Mouse (Mus musculus) right cerebral cortex, adult 2 months (tissue): ENCODE results near the gene Ppp1r15b.

ENCODE experiments used
- DNase-seq, 2 experiments: peaks; one replicate each; pipeline ENCODE4 v3.0.0; 2021 to 2022; ENCODE audit warnings: low spot score in 2 of 2

Gene Ppp1r15b

DNA sequence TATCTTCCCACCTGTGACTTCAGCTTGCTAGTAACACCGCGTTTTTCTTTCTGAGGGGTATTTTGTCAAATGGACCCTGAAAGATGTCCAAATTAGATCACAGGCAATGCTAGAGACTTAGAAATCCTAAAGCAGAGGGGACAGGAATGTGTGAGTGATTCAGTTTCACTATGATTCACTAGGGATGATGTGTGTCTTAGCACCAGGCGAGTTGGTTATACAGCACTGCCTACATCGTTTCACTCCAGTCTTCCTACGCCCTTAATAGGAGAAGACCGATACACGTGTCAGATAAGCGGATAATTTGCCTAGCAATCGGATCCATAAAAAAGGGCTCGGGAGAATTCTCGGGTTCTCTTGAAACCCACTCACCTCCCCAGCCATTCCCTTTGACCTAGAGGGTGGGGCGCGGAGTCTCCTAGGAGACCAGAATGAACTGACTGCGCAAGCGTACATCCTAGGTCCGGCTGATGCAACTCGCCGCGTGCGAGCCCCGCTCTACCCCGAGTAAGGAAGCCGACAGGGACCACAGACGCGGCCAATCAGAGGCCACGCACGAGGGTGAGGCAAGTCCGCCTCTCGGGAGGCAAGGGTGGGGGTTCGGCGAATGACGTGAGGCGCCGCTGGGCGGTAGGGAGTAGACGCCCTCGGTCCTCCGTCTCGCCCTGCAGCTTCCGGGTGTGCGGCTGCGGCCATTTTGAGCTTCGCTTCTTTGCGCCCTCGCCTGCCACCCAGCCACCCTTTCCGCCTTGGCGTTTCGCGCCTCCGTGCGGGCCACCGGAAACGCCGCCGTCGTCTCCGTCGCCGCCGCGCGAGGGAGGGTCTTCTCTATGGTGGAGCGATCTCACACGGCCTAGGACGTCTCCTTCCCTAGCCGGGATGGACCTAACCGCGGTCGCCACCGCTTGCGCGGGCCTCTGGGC lies at the start of gene Ppp1r15b:
Gene Ppp1r15b, plus strand, starts transcription at position 506 of the 923 bp plus-strand sequence.
- peak; percentile 99 for DNase-seq

- no peak for DNase-seq
Measured at GRCm38 (mm10) chr1:133083003-133083546, 47.9 kb upstream of the Ppp1r15b start.

DNA sequence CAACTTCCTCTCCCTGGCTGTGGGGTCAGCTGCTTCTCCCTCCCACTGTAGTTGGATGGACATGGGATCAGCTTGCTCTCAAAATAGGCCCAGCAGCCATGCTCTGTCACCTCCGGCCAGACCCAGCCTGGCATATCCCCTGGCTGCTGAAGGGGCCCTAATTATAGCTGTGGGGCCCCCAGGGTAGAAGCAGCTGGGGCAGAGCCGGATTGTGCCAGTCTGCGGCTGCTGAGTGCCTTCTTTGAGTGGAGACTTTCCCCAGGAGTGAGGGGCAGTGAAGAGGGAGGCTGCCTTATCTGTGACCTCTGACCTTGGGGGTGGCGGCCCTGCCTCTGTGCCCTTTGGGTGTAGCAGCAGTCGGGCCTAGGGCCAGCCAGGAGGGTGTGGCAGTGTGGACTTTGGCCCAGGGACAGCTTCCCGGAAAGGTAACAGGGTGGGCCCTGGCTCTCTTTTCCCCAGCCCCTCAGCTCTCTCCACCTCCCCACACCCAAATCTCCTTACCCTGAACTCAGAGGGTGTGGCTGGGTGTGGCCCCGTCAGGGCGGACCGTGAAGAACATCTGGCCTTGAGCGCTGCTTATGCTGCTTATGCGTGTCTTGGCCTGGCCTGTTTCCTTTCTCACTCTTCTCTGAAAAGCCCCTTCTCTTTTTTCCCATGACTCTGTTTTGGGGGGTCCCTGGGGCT lies 46.9 kb upstream of the Ppp1r15b start:
- no peak for DNase-seq

- no peak for DNase-seq
Measured at GRCm38 (mm10) chr1:133084708-133085416, 46.1 kb upstream of the Ppp1r15b start.

GRCm38 (mm10) chr1:133085417-133085742 lies 45.6 kb upstream of the Ppp1r15b start:
- no peak for DNase-seq

DNA sequence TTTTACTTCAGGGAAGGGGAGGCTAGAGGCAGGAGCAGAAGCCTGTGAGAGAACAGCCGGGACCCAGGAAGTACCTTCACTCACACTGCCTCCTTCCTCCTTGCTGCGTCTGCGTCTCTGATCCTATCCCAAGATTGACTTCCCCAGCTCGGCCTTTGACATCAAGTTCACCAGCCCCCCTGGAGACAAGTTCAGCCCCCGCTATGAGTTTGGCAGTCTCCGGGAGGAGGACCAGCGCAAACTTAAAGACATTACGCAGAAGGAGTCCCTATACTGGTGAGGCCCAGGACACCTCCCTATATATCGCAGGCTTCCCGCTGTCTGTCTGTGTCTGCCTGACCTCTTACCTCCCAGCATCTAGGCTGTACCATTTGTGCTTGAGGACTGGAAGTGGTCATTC lies 44.1 kb upstream of the Ppp1r15b start:
- no peak for DNase-seq

- peak; percentile 35 to 53 for DNase-seq
Measured at GRCm38 (mm10) chr1:133087206-133087905, 43.6 kb upstream of the Ppp1r15b start.

DNA sequence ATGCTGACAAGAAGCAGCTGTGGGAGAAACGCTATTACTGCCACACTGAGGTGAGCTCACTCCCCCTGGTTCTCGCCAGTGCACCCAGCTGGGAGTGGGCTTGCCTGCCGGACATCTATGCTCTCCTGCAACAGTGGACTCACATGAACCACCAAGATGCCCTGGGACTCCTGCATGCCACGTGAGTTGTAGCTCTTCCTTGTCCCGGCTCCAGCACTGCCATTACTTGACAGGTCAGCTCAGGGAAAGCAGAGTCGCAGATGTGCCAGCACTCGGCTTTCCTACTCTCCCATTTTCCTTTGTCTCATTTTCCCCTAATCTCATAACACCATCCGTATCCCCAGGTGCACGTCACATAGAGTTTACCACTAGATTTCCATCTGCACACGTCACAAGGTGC lies 42.7 kb upstream of the Ppp1r15b start:
- DNase-seq, result no peak

- no peak for DNase-seq
Measured at GRCm38 (mm10) chr1:133089415-133089814, 41.5 kb upstream of the Ppp1r15b start.

- no peak for DNase-seq
Measured at GRCm38 (mm10) chr1:133090641-133091040, 40.3 kb upstream of the Ppp1r15b start.

DNA sequence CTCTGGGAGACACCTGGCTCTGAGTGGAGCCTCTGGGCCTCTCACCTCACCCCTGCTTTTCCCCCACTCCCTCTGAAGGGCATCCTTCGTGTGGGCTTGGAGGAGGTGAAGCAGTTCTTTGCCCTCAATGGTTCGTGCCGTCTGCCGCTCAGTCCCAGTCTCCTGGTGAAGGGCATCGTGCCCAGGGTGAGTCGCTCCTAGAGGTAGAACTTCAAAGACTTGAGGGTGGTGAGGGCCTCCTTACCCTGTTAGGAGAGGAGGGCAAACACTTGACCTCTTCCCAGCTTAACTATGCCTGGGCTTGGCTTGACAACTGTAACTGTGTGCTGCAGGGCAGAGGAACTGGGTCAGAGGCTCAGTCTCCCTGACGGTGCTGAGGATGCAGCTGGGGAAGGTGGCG lies 39.5 kb upstream of the Ppp1r15b start:
- DNase-seq, result no peak

DNA sequence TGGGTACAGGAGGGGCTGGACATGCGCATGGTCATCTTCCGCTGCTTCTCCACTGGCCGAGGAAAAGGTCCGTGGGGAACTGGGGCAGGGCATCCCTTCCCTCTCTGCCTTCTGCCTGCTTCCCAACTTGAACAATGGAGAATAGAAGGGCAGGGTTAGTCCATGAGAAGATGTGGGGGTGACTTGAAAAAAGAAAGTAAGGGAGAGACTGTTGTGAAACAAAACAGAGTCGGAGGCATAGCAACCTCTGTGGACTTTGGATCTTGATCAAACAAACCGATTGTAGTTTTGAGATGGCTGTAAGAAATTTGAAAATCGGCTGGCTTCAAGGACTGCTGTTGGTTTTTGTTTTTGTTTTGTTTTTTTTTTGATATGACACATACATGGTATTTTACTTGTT lies 37.2 kb upstream of the Ppp1r15b start:
- DNase-seq, result no peak

- DNase-seq, result peak; percentile 79 to 91
Measured at GRCm38 (mm10) chr1:133100980-133101798, 29.8 kb upstream of the Ppp1r15b start.

GRCm38 (mm10) chr1:133102108-133102507 lies 28.8 kb upstream of the Ppp1r15b start:
- no peak for DNase-seq

- no peak for DNase-seq
Measured at GRCm38 (mm10) chr1:133103315-133103714, 27.6 kb upstream of the Ppp1r15b start.

DNA sequence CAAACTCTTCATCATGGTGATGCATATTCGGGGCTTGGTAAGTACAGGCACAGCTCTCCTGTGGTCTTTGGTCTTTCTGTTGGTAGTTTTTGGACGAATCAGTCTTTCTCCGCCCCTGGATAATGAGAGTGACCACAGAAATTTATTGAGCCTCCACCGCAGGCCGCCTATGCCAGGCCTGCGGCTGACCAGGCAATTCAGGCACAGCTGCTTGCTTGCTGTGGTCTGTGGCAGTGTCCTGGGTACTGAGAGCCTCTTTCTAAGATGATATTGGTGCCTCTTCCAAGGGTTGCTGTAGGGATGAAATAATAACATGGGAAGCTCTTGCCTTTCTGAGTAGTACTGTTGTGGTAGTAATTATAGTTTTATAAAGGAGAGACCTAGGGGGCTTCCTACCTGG lies 27.1 kb upstream of the Ppp1r15b start:
- DNase-seq, result no peak

- DNase-seq, result no peak
Measured at GRCm38 (mm10) chr1:133116108-133116507, 14.8 kb upstream of the Ppp1r15b start.

DNA sequence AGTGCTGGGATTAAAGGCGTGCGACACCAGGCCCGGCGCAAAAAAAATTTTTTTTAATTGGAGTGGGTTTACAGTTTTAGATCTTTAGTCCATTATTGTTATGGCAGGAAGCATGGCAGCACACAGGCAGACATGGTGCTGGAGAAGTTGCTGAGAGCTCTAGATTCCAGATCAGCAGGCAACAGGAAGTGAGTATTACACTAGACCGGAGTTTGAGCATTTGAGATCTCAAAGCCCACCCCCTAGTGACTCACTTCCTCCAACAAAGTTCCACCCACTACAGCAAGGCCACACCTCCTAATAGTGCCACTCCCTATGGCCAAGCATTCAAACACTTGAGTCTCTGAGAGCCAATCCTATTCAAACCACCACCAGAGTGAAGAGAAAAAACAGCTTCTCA lies 12.8 kb upstream of the Ppp1r15b start:
- no peak for DNase-seq

- DNase-seq, result no peak
Measured at GRCm38 (mm10) chr1:133118844-133119243, 12.1 kb upstream of the Ppp1r15b start.

DNA sequence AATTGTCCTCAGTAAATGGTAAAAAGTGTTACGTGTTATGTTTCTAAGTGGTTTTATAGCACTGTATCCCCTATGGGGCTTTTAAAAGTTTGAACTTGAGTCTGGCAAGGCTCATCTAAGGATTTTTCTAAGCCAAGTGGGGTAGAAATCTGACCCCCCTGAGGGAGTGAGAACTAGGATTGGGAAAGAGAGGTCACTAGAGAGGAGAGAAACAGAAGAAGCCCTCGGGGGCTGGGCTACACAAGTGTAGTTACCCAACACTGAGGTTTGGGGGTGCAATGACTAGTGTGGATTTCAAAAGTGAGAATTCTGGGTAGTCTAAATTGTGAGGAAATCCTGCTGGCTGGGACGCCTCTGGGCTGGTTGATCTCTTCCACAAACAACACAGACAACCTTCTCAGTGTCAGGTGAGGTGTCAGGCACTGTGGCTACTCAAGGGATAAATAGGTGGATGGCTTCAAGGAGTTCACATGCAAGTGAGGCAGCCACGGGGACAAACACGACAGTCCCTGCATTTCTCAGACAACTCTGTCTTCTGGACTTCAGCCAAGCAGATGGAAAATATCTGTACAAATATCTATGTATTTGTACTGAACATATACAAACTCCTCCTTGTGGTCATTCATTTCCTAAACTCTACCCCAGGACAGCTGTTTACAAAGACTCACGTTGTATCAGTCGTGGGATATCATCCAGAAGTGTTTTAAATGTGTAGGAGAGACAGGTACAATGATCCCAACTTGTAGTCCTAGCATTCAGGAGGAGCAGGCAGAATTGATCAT lies 10.8 kb upstream of the Ppp1r15b start:
- no peak for DNase-seq
